Mouse (Mus musculus) stomach, postnatal 0 days (tissue): Measurements from ENCODE around the gene Ccdc158.

Experiments used
- CTCF ChIP-seq: IDR thresholded peaks from 2 replicates; pipeline ENCODE4 v1.5.1; 2016; ENCODE audit warnings: antibody characterized with exemption, low read depth, mild to moderate bottlenecking, moderate library complexity
- EP300 ChIP-seq: optimal IDR thresholded peaks from 2 replicates; pipeline ENCODE3; 2016; ENCODE audit warnings: antibody characterized with exemption

GRCm38 (mm10) chr5:92703671-92704070 is 28.6 kb upstream of the Ccdc158 start:
- no peak for TF ChIP-seq CTCF
- no peak for TF ChIP-seq EP300
